ENCODE assay signal across 13 mouse cellular contexts in genomic region chr1:59334562-59334890, GRCm38 (mm10).
DNase-seq lines count a peak whose midpoint lies in the region; ATAC-seq lines count a peak whose summit lies in the region.
"Had no signal": no experiment of that assay in that cellular context is flagged by ENCODE, and none has a peak within 500 bp of the region (broad histone marks: within the 10 kb centered on the region; RNA-seq: fewer than 3 reads in every experiment).

No protein-coding gene starts in this region.

- no peaks in the 10 kb centered on the region for H3K36me3 ChIP-seq in hindbrain, embryonic 15.5 days
- no peaks in the 10 kb centered on the region for H3K36me3 ChIP-seq in hindbrain, embryonic 12.5 days
- H3K36me3 ChIP-seq in embryonic facial prominence, embryonic 11.5 days (replicated peaks; ENCODE audit: control insufficient read depth, insufficient read depth, low read depth, low read length) = no peaks in the 10 kb centered on the region
- no peaks in the 10 kb centered on the region for H3K36me3 ChIP-seq in limb, embryonic 15.5 days
- H3K36me3 ChIP-seq: midbrain, embryonic 12.5 days had no signal

- peak overlapping the region; percentile 47; the same call in 1 of the 2 replicates for H3K27ac ChIP-seq in hindbrain, embryonic 15.5 days (replicated peaks)
- H3K27ac ChIP-seq in hindbrain, embryonic 12.5 days = no peak overlapping the region
- no peak overlapping the region for H3K27ac ChIP-seq in embryonic facial prominence, embryonic 11.5 days (replicated peaks; ENCODE audit: low read depth, low read length)
- peak overlapping the region; percentile 78 for H3K27ac ChIP-seq in limb, embryonic 15.5 days
- H3K27ac ChIP-seq: midbrain, embryonic 12.5 days had no signal

- peaks cover 25% of the 10 kb centered on the region for H3K4me1 ChIP-seq in hindbrain, embryonic 15.5 days (replicated peaks)
- peaks cover 28% of the 10 kb centered on the region for H3K4me1 ChIP-seq in hindbrain, embryonic 12.5 days
- H3K4me1 ChIP-seq in embryonic facial prominence, embryonic 11.5 days (ENCODE audit: control insufficient read depth, insufficient read depth, low read length) = peaks cover 5% of the 10 kb centered on the region
- peaks cover 32% of the 10 kb centered on the region for H3K4me1 ChIP-seq in limb, embryonic 15.5 days

- no peak overlapping the region for H3K9ac ChIP-seq in hindbrain, embryonic 15.5 days
- H3K9ac ChIP-seq in hindbrain, embryonic 12.5 days = no peak overlapping the region
- H3K9ac ChIP-seq in embryonic facial prominence, embryonic 11.5 days (replicated peaks; ENCODE audit: low read length) = no peak overlapping the region
- no peak overlapping the region for H3K9ac ChIP-seq in limb, embryonic 15.5 days
- H3K9ac ChIP-seq: midbrain, embryonic 12.5 days had no signal

- no peak overlapping the region for H3K4me2 ChIP-seq in hindbrain, embryonic 15.5 days
- H3K4me2 ChIP-seq in hindbrain, embryonic 12.5 days (replicated peaks) = no peak overlapping the region
- H3K4me2 ChIP-seq in embryonic facial prominence, embryonic 11.5 days (ENCODE audit: low read depth, low read length) = no peak overlapping the region
- H3K4me2 ChIP-seq in limb, embryonic 15.5 days = no peak overlapping the region
- H3K4me2 ChIP-seq: midbrain, embryonic 12.5 days had no signal

- no peaks in the 10 kb centered on the region for H3K9me3 ChIP-seq in hindbrain, embryonic 15.5 days
- H3K9me3 ChIP-seq in hindbrain, embryonic 12.5 days (replicated peaks) = no peaks in the 10 kb centered on the region
- H3K9me3 ChIP-seq in embryonic facial prominence, embryonic 11.5 days (replicated peaks; ENCODE audit: control insufficient read depth, low read length) = no peaks in the 10 kb centered on the region
- H3K9me3 ChIP-seq in limb, embryonic 15.5 days = no peaks in the 10 kb centered on the region
- H3K9me3 ChIP-seq: midbrain, embryonic 12.5 days had no signal

- no peak overlapping the region for H3K4me3 ChIP-seq in hindbrain, embryonic 15.5 days
- no peak overlapping the region for H3K4me3 ChIP-seq in hindbrain, embryonic 12.5 days
- H3K4me3 ChIP-seq in embryonic facial prominence, embryonic 11.5 days (ENCODE audit: low read depth, low read length) = no peak overlapping the region
- no peak overlapping the region for H3K4me3 ChIP-seq in limb, embryonic 15.5 days
- H3K4me3 ChIP-seq: midbrain, embryonic 12.5 days had no signal

- ATAC-seq in cerebellum, adult (ENCODE audit: insufficient number of reproducible peaks, low FRiP score, low TSS enrichment) = 0 out of 2 replicates have a peak, but pooled peaks have one; percentile 7
- ATAC-seq in hindbrain, embryonic 15.5 days (ENCODE audit: low FRiP score, low read depth) = no peak
- no peak for ATAC-seq in hindbrain, embryonic 12.5 days (ENCODE audit: low FRiP score)
- ATAC-seq in embryonic facial prominence, embryonic 11.5 days (replicated peaks; ENCODE audit: insufficient number of reproducible peaks, low FRiP score, low TSS enrichment, low read depth) = no peak
- peak; percentile 64; the same call in 1 of the 2 replicates for ATAC-seq in limb, embryonic 15.5 days (ENCODE audit: insufficient number of reproducible peaks, low FRiP score, low TSS enrichment, low read depth)
- ATAC-seq: hindbrain, embryonic 16.5 days; lung, postnatal 0 days had no signal

- 59% methylated on average over 4 of the region's 4 CpGs for WGBS in hindbrain, embryonic 15.5 days
- WGBS in hindbrain, embryonic 12.5 days = 64% methylated on average over 4 of the region's 4 CpGs
- WGBS in embryonic facial prominence, embryonic 11.5 days = 45% methylated on average over 4 of the region's 4 CpGs
- WGBS in limb, embryonic 15.5 days = 31% methylated on average over 4 of the region's 4 CpGs

- H3K27me3 ChIP-seq in hindbrain, embryonic 15.5 days = no peaks in the 10 kb centered on the region
- H3K27me3 ChIP-seq in hindbrain, embryonic 12.5 days = no peaks in the 10 kb centered on the region
- no peaks in the 10 kb centered on the region for H3K27me3 ChIP-seq in embryonic facial prominence, embryonic 11.5 days (ENCODE audit: control insufficient read depth, insufficient read depth, low read length)
- H3K27me3 ChIP-seq in limb, embryonic 15.5 days = no peaks in the 10 kb centered on the region

- no peak for DNase-seq in cerebellum, postnatal 10 days
- peak; percentile 59 for DNase-seq in embryonic facial prominence, embryonic 11.5 days (ENCODE audit: low spot score)
- no peak for DNase-seq in left cerebral cortex, adult 8-10 months (ENCODE audit: low spot score in 2 of 2)
- DNase-seq in layer of hippocampus, postnatal 14 days (ENCODE audit: low spot score in 2 of 2) = no peak
- DNase-seq: adrenal gland, postnatal 10 days; layer of hippocampus, adult 9-11 months had no signal

Comparison
In these comparisons a context has a peak if more than half of its experiments do, and no peak if none do; other contexts are left out.
1. H3K27ac ChIP-seq: peak in hindbrain, embryonic 15.5 days (single experiment) and limb, embryonic 15.5 days (single experiment); none in hindbrain, embryonic 12.5 days (single experiment) and embryonic facial prominence, embryonic 11.5 days (single experiment).
2. ATAC-seq: peak in cerebellum, adult (single experiment) and limb, embryonic 15.5 days (single experiment); none in hindbrain, embryonic 15.5 days (single experiment), hindbrain, embryonic 12.5 days (single experiment) and embryonic facial prominence, embryonic 11.5 days (single experiment).